Mouse (Mus musculus) pancreas, adult 10 weeks (tissue): ENCODE measurements around the gene Ucn2. TPM values are rescaled to one million over a fixed set of nuclear protein-coding genes. Genes with fewer than 3 reads are reported as not detected.

ENCODE experiments used
- polyA plus RNA-seq: library from polyadenylated mRNA; stranded (reverse); fragments of 350-450 nt; fragmentation: Illumina TruSeq; extraction: RNeasy Lipid Tissue Mini Kit (QIAGEN cat#74804); gene quantifications from one replicate; pipeline ENCODE4 v1.2.3, GENCODE M21; 2015; ENCODE audit warnings: low read depth, low replicate concordance; ENCODE audit not compliant: insufficient read depth

The Ucn2 gene
- polyA plus RNA-seq = 3.3 TPM

DNA sequence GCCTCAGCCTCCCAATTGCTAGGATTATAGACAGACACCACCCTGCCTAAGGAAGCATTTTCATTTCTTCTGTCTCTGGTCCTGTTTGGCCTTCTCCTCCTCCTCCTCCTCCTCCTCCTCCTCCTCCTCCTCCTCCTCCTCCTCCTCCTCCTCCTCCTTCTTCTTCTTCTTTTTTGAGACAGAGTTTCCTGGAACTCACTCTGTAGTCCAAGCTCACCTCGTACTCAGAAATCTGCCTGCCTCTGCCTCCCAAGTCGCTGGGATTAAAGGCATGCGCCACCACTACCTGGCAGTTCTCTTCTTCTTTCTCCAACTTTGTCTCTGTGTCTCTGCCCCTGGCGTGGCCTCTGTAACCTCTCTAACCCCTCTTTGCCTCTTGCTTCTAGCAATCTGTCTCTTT is at the start of gene Ucn2:
Ucn2 (plus strand) TSS at position 301 of the 400 bp plus-strand sequence.

DNA sequence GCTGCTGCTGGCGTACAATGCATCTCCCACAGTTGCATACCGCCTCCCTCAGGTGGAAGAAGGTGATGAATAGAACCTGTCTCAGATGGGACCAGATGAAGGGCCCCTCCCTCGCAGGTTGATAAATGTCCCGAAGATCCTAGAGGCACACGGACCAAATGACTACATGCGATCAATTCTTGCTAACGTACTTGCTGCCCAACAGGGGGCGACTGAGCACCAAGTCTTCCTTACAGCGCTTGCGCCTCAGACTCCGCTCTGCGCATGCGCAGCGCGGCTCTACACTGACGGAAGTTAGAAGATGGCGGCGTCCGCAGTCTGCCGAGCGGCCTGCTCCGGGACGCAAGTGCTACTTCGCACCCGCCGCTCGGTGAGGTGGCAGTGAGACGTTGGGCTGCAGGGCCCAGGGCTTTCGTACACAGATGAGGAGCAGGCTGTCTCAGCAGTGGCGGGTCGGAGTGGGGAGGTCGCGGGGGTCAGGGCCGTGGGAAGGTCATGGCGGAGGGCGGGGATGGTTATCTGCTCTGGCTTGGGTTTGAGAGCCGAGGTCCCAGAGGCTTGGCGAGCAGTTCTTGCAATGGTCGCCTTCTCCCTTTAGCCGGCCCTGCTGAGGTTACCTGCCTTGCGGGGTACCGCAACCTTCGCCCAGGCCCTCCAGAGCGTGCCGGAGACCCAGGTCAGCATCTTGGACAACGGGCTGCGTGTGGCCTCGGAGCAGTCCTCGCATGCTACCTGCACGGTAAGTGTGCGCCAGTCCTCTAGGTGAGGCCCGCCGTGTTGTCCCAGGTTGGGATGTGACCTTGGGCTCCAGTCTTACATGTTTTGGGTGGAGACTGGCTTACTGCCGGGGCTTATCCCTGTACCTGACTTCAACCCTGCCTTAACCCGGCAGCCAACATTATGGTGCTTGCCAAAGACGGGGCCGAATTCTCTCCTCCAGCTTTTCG is 49.1 kb upstream of the Ucn2 start, which contains the start of gene Uqcrc1:
Uqcrc1 (plus strand) TSS at position 216 of the 947 bp plus-strand sequence.

DNA sequence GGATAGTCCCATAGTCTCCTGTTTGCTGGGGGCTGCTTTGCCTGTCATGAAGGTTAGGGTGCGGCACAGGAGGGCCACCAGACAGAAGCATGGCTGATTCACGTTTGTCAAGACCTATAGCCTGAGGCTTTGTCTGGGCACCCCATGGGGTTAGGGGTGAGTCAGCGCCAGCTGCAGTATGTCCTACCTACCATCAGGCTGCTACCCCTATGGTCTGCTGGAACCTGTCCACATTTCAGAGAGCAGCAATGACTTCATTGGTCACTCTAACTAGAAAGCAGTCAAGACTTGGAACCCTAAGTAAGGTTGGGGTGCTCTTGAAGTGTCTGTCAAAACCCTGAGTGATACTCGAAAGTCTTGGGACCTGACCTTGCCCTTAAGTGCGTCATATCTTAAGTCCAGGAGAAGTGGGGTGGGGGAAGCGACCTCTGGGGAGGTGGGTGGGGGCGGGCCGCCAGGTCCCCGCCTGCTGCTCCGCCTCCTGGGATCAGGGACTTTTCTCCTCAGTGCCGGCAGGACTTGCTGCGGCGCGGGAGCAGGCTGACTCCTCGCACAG is 32.7 kb upstream of the Ucn2 start, which contains the start of gene Col7a1:
Col7a1 (plus strand) TSS at position 506 of the 556 bp plus-strand sequence.

DNA sequence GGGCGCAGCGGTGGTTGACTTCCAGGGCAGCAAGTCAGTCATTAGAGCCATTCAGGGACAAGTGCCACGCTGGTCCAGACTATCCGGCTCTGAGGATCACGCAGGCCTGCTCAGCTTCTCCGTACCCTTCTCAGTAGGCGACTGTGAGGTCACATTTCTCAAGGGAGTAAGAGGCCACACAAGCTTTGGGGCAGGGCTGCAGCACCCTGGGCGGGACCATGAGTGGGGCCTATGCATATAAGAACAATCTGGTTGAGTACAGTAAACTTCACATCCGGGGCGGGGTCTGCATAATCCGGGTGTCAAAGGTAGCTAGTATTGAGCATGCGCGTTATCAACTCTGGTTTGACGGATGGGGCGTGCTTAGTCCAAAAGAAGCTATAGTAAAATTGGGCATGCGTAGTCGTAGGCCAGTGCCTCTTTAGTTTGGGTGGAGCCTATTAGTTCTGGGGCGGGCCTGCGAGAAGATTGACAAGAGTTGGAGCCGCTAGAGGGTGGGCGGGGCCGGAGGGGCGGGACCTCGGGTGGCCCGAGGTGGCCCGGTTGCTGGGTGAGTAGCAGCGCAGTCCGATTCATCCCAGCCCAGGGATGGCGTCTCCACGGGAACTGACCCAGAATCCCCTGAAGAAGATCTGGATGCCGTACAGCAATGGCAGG is 5.7 kb downstream of the Ucn2 start, which contains the start of gene Pfkfb4:
Pfkfb4 (plus strand) TSS at position 351 of the 657 bp plus-strand sequence.

Other genes with a start within 250 kb of the Ucn2 start
- 40.4 TPM for gene Ip6k2, start 202.2 kb upstream of the Ucn2 start, polyA plus RNA-seq
- gene Nckipsd, start 177.6 kb upstream of the Ucn2 start, polyA plus RNA-seq = 4.9 TPM
- gene Celsr3, start 159.7 kb upstream of the Ucn2 start, polyA plus RNA-seq = 3.8 TPM
- 27.2 TPM for gene Slc26a6, start 132.7 kb upstream of the Ucn2 start, polyA plus RNA-seq
- gene Tmem89, start 71.4 kb upstream of the Ucn2 start, polyA plus RNA-seq = not detected
- gene Uqcrc1, start 49.4 kb upstream of the Ucn2 start, polyA plus RNA-seq = 35.3 TPM
- gene Col7a1, start 32.4 kb upstream of the Ucn2 start, polyA plus RNA-seq = 130 TPM
- gene Pfkfb4, start 5.8 kb downstream of the Ucn2 start, polyA plus RNA-seq = 2.3 TPM
- 39.1 TPM for gene Shisa5, start 52.6 kb downstream of the Ucn2 start, polyA plus RNA-seq
- gene Trex1, start 73.7 kb downstream of the Ucn2 start, polyA plus RNA-seq = 5.4 TPM
- 3.1 TPM for gene Atrip, start 88.1 kb downstream of the Ucn2 start, polyA plus RNA-seq
- 0.74 TPM for gene Ccdc51, start 96.5 kb downstream of the Ucn2 start, polyA plus RNA-seq
- 54.7 TPM for gene Tma7, start 96.6 kb downstream of the Ucn2 start, polyA plus RNA-seq
- gene Plxnb1, start 109.4 kb downstream of the Ucn2 start, polyA plus RNA-seq = 8.9 TPM
- not detected for gene Fbxw21, start 176.0 kb downstream of the Ucn2 start, polyA plus RNA-seq
- not detected for gene Fbxw13, start 210.0 kb downstream of the Ucn2 start, polyA plus RNA-seq
- not detected for gene Fbxw20, start 248.7 kb downstream of the Ucn2 start, polyA plus RNA-seq